Mouse (Mus musculus) gastrocnemius, adult 18-20 months (tissue): ENCODE measurements around the gene Mdc1. TPM values are rescaled to one million over a fixed set of nuclear protein-coding genes. Genes with fewer than 3 reads are reported as not detected.
A peak's percentile ranks its signal among the peaks of the same experiment; 100 is the strongest.

Source experiments
- DNase-seq: peaks from one replicate; pipeline ENCODE4 v3.0.0; 2021; ENCODE audit warnings: low spot score
- long read RNA-seq, 2 experiments: library from polyadenylated mRNA; stranded (forward); transcript quantifications; one replicate each; pipeline ENCODE4 v2.0.0; 2021
- total RNA-seq, 2 experiments: library from RNA; stranded (reverse); gene quantifications; 2 replicates each; pipeline ENCODE4 v1.2.3; 2021

Mdc1 gene
- 1 to 10 TPM; 4.2 to 6.7 TPM for total RNA-seq
- long read RNA-seq, experiment 1, partial matches to known transcripts: 0 of 2 reads
- long read RNA-seq, experiment 1, other reads (novel, unspliced or antisense): 2 of 2 reads
- long read RNA-seq, experiment 2: 0 reads

GRCm38 (mm10) chr17:35841076-35841950 lies at the start of gene Mdc1:
Mdc1 (plus strand) TSS chr17:35841515.
- DNase-seq: peak; percentile 100

DNA sequence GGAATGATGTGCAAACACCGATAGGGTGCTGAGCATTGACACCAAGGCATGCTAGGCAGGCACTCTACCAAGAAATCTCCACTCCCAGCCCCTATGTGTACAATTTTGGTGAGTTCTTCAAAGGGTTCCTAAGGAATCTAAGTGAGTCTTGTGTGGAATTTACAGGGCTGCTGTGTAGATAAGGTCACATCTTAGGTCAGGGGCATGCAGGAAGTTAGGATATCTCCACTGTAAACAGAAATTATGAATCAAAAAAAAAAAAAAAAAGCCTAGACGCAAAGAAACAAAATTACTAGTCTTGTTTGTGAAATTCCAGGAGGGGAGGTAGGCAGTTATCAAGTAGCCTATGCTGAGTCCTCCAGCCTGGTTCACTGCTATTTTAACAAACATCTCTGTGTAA lies 48.5 kb upstream of the Mdc1 start:
- no peak for DNase-seq

DNA sequence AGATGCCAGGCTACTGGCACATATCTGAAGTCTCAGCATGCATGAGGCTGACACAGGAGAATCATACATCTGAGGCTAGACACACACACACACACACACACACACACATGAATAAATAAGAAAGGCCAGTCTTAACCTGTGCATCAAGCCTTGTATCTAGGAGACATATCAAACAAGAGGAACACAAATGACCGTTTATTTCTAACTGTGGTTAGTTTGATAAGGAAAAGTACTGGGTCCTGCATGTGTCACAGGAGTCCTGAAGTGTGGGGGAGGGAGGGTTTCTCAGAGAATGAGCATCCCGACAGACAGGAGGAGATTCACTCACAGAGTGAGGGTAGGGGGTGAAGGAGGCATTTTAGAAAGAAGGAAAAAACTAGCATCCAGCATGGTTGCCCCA lies 46.2 kb upstream of the Mdc1 start:
- DNase-seq: no peak

DNA sequence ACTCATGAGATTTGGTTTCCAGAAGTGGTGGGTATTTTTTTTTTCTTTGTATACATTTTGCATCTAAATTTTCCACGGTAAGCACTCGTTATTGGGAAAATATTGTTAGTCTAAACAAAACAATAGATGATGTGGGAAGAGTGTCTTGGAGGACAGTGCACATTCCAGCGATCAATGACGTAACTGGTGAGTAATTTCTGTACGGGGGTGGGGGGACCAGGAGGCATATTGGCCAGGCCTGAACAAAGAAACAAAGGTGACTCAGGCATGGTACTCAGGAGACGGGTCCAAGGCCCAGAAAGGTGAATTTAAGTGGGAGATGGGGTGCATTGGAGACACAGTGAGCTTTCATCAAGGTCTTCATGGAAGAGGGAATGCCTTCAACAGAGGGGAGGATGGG lies 45.7 kb upstream of the Mdc1 start:
- no peak for DNase-seq

DNA sequence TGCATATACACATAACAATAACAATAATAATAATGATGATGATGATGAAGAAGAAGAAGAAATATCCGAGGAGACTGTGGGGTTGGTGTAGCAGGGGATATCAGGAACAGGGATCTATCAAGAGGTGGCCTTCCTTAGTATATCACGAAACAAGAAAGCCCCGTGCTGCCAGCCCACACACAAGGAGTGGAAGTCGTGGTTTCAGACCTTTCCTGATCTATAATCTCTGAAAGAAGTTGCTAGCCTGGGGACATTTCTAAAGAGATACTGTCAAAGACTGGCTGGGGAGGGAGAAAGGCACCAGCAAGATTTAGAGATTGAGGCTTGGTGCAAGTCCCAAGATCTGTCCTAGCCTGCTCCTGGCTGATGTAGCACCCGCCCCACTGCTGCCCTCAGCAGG lies 44.5 kb upstream of the Mdc1 start:
- no peak for DNase-seq

GRCm38 (mm10) chr17:35800905-35801304 lies 40.4 kb upstream of the Mdc1 start:
- DNase-seq: no peak

GRCm38 (mm10) chr17:35803020-35803419 lies 38.3 kb upstream of the Mdc1 start:
- no peak for DNase-seq

DNA sequence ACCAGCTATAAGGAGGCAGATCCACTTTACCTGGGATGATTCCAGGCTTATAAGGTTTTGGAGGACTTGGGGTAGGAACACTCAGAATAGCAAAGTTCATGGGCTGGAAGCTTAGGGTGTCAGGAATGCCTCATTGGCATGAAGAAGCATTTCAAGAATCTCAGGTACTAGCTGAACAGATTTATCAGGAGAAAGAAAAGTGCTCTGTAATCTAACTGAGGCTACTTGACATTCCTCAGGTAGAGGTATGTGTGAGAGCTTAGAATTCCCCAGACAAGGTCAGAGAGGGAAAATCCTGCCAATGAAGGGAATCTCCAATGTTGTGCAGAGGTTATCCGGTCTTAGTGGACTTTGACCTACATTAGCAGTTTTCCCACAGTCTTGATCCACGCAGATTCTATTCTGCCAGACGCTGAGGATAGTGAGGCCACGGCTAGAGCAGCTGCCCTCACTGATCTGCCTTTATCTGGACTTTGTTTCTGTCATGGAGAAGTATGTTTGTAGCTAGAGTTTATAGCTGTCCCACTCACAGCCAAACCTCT lies 37.4 kb upstream of the Mdc1 start:
- no peak for DNase-seq

GRCm38 (mm10) chr17:35808073-35808472 lies 33.2 kb upstream of the Mdc1 start:
- peak; percentile 71 for DNase-seq

DNA sequence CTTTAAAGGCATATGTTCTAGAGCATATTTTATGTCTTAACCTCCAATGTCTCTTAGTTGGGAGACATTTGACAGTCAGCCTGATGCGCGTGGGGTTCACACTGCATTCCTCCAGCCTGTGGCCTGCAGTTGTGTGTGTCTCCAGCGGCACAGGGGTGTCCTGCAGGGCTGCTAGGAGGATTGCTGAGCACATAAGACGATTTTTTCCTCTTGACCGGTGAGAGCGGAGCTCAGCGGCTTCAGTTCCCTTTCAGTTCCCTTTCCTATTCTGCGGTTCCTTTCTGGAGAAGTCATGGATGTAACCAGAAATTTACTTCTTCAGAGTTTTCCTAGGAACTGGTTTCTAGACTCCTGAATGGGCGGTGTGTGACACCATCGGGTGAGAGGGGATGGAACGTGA lies 31.9 kb upstream of the Mdc1 start:
- DNase-seq: no peak

DNA sequence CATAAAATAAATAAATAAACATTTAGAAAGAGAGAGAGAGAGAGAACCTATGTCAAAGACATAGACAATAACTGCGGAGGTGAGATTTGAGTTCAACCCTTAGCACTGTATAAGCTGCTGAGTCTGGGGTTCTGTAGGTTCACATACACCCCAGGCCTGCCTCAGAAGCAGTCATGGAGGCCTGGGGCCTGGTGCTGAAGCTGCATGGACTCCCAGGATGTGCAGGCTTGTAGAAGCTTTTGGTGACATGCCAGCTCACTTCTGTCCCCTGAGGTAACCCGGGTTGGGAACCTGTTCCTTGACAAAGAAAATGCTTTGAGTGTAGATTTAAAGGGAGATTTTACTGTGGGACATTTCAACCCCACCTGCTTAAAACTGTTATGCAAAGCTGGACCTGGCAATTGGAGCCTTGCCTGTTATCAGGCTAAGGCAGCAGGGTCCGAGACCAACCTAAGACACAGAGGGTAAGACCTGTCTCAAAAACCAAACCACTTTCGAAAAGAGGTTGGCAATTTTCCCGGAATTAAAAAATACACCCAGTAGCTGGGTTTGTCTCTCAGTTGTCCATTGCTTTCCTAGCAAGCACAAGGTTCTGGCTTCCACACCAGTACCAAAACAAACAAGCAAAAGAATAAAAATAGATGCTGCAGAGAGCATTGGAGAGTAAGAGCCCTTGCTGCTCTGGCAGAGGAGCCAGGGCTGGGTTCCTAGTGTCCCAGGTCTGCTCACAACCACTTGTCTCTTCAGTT lies 30.2 kb upstream of the Mdc1 start:
- no peak for DNase-seq

DNA sequence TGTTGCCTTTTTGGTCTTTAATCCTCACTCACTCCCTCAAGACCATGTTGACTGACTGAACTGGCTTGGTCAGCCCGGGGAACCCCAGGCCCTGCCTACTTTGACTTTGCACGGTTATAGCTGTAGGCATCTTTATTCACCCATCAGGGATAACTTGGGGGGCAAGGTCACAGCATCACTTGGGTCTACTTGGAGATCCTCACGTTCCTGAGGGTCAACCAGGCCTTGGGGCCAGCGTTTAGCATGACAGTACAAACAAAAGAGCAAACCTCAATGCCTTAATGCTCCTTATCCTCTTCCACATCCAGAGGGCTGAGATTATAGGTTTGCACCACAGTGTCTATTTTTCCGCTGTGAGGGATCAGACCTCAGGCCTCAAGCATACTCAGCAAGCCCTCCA lies 29.0 kb upstream of the Mdc1 start:
- no peak for DNase-seq

DNA sequence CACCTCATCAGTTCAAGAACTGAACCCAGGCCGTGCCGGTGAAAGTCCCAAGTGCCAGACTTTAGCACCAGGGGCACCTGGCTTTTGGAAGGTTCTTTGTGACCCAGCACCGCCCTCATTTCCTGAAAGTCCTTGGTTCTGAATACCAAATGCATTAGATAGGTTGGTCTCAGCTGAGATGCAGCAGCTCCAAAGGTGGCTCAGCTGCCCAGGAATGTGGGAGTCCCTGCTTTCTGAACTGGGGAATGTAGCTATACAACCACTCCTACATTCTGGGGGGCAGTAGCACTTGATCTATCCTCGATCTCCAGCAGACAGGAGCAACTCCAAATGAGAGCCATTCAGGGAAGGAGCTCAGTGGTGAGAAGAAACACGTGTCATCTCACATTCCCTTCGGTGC lies 28.6 kb upstream of the Mdc1 start:
- DNase-seq: no peak

GRCm38 (mm10) chr17:35813245-35813647 lies 28.1 kb upstream of the Mdc1 start:
- DNase-seq: peak; percentile 97

- DNase-seq: no peak
These were observed 27.7 kb upstream of the Mdc1 start for GRCm38 (mm10) chr17:35813653-35814052.

GRCm38 (mm10) chr17:35814678-35815077 lies 26.6 kb upstream of the Mdc1 start:
- DNase-seq: no peak

GRCm38 (mm10) chr17:35815836-35816235 lies 25.5 kb upstream of the Mdc1 start:
- DNase-seq: no peak

DNA sequence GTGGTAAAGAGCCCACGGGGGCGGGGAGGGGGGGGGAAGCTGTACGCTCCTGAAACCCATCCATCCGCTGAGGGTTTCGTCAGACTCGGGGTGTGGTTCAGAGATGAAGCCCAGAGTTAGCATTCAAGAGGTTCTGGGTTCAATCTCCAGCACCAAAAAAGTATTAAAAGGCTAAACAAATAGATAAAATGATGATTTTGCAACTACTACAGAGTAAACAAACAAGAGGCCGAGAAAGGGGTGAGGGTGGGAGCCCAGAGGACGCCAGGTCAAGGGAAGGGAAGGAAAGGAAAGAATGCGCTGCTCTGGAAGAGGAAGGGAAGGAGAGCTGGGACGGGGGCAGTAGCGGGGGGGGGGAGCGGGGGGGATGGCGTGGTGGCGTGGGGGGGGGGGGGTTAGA lies 24.6 kb upstream of the Mdc1 start:
- DNase-seq: no peak

DNA sequence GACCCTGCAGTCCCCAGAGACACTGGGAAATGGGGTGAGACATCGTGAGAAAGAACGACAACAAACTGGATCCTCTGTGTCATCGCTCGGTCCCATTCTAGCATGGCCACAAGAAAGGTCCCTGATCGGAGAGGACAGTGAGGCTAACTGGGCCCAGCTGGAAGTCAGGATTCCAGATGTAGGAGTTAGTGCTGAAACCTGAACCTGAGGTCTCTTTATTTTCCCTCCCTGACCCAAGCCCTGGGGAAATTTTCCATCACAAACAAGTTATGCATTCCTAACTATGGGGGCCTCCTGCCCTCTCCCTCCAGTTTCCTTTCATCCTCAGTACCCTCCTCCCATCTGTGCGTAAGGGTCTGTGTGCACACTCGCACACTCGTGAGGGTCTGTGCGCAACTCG lies 24.1 kb upstream of the Mdc1 start:
- DNase-seq: no peak

DNA sequence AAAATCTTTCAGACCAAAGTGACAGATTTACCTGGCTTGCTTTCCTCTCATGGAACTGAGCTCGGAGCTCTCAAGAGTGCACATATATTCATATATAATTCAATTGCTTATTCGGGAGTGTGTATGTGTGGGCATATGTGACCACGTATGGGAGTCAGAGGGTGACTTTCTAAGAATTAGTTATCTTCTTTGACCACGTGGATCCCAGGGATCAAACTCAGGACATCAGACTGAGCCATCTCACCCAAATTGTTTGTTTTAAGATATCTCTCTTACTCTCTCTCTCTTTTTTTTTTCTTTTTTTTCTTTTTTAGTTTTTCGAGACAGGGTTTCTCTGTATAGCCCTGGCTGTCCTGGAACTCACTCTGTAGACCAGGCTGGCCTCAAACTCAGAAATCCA lies 21.2 kb upstream of the Mdc1 start:
- no peak for DNase-seq

GRCm38 (mm10) chr17:35821439-35822430 lies 19.6 kb upstream of the Mdc1 start, which contains the start of gene Ier3:
Ier3 (plus strand) TSS chr17:35821684.
- peak; percentile 86 for DNase-seq
